Mouse (Mus musculus): ENCODE data around the gene Gm11627.
"Not testable (repeated sequence)": the region's sequence is repeated elsewhere in the genome, so short reads cannot be mapped to it uniquely, and the experiment has no call there.

Gm11627 gene

GRCm38 (mm10) chr11:102558704-102559103 is 20.6 kb downstream of the Gm11627 start:
- DNase-seq = no peak

GRCm38 (mm10) chr11:102557386-102557785 is 21.9 kb downstream of the Gm11627 start:
- DNase-seq = no peak

- no peak for DNase-seq
Measured at GRCm38 (mm10) chr11:102556716-102557074, 22.6 kb downstream of the Gm11627 start.

- DNase-seq = peak; percentile 97
Measured at GRCm38 (mm10) chr11:102556031-102556715, 23.1 kb downstream of the Gm11627 start, which contains the start of gene Gpatch8. Gene Gpatch8, minus strand, starts transcription at chr11:102556392.

- no peak for DNase-seq
Measured at GRCm38 (mm10) chr11:102555400-102556030, 23.7 kb downstream of the Gm11627 start.

DNA sequence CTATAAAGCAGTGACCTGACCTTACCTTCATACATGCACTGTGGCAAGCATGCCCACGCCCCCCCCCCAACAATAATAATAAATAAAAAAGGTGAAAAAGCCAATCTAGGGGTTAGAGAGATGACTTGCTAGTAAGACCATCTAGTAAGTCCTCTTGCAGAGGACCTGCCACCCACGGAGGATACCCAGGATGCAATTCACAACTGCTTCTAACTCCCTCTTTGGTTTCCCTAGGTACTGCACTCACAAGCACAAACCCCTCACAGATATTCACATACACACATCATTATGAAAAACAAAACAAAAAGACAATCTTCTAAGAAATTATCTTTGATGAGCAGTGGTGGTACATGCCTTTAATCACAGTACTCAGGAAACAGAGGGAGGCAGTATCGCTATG is 27.2 kb downstream of the Gm11627 start:
- DNase-seq = no peak

DNA sequence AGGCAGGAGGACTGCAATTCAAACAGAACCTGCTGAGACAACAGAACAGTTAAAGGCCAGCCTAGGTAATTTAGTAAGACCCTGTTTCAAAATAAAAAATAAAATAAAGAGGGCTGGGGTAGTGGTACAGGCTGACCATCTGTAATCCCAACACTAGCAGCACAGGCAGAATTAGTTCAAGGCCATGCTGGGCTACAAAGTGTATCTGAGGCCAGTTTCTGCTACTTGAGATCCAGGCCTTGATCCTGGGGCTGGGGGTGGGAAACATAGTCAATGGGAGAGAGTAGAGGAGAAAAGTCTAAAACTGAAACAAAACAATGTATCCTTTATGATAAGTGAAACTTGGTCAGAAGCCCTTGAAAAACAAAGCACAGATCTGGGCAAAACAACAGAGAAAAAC is 28.1 kb downstream of the Gm11627 start:
- no peak for DNase-seq

- no peak for DNase-seq
Measured at GRCm38 (mm10) chr11:102541471-102541870, 37.8 kb downstream of the Gm11627 start.

DNA sequence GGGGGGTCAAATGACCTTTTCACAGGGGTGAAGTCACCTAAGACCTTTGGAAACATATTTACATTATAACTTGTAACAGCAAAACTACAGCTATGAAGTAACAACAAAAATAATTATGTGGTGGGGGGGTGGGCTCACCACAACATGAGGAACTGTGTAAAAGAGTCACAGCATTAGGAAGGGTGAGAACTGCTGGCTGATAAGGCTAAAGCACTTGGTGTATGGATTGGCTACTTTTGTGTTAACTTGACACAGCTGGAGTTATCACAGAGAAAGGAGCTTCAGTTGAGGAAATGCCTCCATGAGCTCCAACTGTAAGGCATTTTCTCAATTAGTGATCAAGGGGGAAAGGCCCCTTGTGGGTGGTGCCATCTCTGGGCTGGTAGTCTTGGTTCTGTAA is 39.0 kb downstream of the Gm11627 start:
- DNase-seq = not testable (repeated sequence)

- DNase-seq = no peak
Measured at GRCm38 (mm10) chr11:102539690-102540089, 39.6 kb downstream of the Gm11627 start.

- DNase-seq = no peak
Measured at GRCm38 (mm10) chr11:102536210-102536609, 43.1 kb downstream of the Gm11627 start.

GRCm38 (mm10) chr11:102534078-102534477 is 45.2 kb downstream of the Gm11627 start:
- no peak for DNase-seq

- no peak for DNase-seq
Measured at GRCm38 (mm10) chr11:102531425-102531824, 47.8 kb downstream of the Gm11627 start.
